Mouse (Mus musculus): ENCODE measurements around the gene Mfap1a.
"Not testable (repeated sequence)": the region's sequence is repeated elsewhere in the genome, so short reads cannot be mapped to it uniquely, and the experiment has no call there.

The Mfap1a gene

DNA sequence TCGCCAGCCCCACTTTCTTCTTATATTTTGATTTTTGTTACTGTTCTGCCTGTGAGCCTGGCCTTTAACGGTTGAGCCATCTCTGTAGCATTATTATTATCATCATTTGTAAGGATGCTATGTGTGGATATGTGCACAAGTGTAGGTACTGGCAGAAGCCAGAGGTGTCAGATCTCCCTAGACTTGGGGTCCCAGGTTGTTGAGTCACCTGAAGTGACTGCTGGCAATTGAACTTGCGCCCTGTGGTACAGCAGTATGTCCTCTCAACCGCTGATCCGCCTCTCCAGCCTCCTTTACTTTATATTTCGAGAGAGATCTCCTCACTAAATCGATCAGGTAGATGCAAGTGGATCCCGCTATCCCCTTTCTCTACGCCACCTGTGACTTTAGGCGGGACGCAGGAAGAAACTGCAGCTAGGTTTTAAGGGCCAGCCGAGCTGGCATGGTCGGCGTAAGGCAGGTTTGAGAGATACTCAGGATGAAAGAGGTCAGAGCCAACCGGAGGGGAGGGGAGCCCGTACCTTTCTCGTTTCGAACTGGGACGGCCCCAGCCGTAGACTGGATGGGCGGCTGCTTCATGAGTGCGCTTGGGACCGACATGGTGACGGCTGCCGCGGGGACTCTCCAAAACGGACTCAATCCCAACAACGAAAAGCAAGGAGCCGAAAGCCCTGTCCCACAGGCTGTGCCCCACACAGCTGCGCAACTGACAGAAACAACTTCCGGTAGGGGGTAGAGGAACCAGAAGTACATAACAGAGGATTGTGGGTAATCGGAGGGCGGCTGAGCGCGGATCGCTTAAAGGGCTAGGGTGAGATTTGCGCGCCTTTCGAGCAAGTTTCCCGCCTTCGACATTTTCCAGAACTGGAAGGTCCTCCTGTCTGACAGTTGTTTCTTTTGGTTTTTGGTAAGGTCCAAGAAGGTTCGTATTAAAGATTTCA, at the start of gene Mfap1a, which contains the start of gene Wdr76:
Gene Mfap1a (minus strand): TSS at position 724 of the 941 bp plus-strand sequence.
Gene Wdr76 (plus strand): TSS at position 782 of the 941 bp plus-strand sequence.
- peak; percentile 77 for DNase-seq

DNA sequence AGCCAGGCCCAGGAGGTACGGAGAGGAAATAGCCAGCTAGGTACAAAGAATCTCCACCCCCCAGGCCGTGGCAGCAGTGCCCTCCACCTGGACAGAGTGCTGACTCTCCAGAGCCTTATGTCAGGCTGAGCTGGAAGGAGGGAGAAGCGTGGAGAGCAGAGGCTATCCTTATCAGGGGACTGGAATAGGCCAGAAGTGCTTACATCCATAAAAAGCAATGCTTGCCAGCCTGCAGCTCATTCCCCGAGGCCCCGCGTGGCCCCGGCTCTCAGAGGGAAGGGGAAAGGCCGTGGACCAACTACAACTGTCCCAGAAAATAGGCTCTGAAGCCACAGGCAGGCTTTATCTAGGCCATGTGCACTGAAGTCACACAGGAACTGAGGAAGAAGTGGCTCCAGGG, 44.8 kb upstream of the Mfap1a start:
- no peak for DNase-seq

DNA sequence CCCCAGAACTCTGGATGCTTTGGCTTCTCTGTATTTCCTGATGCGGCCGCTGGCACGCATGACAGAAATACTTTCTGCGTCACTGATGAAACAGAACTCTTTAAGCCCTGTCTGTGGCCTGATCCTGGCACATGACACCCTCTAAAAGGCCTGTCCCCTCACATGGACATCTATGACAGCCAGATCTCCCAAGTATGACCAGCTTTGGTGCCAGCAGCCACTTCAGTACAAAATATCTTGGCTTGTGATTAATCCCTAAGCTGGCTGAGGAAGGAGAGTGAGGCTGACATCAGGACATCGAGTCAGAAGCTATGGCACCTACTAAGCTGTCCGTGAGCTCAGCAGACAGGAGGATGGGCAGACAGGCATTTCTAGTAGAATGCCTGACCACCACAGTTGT, 43.2 kb upstream of the Mfap1a start:
- no peak for DNase-seq

DNA sequence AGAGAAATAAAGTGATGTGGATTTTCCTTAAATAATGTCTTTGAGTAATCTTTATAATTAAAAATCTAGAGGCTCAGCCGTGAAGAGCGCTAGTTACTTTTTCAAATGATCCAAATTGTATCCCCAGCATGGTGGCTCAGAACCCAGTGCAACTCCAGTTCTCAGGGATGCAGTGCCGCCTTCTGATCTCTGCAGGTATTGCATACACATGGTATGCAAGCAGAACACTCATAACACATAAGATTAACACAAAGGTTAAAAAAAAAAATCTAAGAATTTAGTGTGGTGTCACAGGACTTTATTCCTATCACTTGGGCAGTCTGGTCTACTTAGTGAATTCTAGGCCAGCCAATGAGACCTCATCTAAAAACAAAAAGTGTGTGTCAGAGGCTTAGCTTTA, 38.4 kb upstream of the Mfap1a start:
- no peak for DNase-seq

DNA sequence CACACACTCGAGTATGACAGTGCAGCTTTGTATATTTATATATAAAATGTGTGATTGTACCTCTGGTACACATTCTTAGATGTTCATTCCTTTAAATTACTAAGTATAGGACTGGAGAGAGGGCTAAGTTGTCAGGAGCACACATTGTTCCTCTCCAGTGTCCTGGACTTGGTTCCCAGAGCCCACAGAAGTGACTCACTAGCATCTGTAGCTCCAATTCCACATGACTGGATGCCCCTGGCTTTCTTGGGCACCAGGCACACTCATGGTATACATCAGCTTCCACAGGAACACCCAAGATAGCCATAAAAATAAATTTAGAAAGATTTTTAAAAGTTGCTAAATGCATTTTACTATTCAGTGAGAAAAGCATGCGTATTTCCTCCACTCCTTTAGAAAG, 18.6 kb upstream of the Mfap1a start:
- DNase-seq, result no peak

DNA sequence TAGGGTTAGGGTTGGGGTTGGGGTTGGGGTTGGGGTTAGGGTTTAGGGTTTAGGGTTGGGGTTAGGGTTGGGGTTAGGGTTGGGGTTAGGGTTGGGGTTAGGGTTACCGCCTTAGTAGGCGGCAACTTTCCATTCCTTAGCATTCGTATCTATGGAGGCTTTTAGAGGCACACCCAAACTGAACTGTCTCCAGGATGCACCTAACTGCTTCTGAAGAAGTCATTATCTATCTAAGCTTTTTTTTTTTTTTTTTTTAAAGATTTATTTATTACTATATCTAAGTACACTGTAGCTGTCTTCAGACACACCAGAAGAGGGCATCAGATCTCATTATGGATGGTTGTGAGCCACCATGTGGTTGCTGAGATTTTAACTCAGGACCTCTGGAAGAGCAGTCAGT, 16.4 kb upstream of the Mfap1a start:
- DNase-seq, result not testable (repeated sequence)

DNA sequence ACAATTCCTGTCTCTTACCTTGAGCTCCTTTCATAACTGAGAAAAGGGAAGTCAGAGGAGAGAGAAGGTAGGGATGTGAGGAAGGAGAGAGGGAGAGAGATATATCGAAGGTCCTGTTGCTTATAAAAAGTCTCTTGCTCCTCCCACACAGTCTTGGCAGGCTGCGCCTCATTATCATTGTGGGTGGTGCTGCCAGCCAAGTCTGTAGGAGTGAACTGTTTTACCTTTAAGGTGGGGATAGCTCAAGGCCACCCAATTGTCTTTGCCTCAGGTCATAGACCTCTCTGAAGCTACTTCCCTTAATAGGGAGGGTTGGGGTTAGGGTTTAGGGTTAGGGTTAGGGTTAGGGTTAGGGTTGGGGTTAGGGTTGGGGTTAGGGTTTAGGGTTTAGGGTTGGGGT, 15.5 kb upstream of the Mfap1a start:
- DNase-seq, result peak; percentile 32

DNA sequence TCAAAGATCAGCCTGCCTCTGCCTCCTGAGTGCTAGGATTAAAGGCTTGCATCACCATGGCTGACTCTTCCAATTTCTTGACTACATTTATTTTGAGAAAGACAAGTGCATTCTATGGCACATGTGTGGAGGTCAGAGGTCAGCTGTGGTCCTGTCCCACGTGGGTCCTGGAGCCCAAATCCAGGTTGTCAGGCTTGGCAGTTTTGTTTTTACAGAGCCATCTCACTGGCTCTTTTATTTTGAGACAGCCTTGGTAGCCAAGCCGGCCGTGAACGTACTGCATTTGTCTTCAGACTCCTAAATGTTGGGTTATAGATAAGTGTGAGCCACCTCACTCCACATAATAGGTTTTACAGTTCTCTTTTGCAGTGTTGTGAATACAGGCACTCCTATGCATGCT, 12.2 kb upstream of the Mfap1a start:
- not testable (repeated sequence) for DNase-seq

DNA sequence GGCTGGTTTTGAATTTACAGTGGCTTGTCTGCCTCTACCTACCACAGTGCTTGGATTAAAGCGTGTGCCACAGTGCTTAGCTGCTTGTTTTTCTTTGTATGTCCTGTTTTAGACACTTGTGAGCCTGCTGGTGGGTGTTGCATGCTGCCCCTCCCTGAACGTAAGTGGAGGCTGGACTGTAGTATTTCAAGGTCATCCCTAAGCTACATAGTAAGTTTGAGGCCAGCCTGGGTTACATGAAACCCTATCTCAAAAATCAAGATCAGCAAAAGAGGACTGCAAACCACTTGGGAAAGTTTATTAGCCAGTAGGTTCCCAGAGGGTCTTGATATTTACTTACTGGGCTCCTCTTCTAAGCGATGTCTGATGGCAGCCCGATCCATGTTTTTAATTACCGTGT, 11.6 kb upstream of the Mfap1a start:
- no peak for DNase-seq

DNA sequence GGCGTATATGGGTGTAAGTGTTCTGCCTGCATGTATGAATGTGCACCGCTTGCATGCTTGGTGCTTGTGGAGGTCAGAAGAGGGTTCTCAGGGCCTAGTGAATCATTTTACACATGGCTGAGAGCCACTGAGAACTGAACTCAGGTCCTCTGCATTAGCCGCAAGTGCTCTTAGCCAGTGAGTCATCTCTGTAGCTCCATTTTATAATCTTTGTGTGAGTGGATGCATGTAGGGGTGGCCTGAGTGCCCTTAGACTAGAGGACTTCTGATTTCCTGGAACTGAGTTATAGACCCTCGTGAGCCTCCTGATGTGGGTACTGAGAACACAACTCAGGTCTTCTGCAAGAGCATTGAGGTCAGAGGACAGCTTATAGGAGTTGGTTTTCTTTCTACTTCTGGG, 7.7 kb upstream of the Mfap1a start:
- no peak for DNase-seq

DNA sequence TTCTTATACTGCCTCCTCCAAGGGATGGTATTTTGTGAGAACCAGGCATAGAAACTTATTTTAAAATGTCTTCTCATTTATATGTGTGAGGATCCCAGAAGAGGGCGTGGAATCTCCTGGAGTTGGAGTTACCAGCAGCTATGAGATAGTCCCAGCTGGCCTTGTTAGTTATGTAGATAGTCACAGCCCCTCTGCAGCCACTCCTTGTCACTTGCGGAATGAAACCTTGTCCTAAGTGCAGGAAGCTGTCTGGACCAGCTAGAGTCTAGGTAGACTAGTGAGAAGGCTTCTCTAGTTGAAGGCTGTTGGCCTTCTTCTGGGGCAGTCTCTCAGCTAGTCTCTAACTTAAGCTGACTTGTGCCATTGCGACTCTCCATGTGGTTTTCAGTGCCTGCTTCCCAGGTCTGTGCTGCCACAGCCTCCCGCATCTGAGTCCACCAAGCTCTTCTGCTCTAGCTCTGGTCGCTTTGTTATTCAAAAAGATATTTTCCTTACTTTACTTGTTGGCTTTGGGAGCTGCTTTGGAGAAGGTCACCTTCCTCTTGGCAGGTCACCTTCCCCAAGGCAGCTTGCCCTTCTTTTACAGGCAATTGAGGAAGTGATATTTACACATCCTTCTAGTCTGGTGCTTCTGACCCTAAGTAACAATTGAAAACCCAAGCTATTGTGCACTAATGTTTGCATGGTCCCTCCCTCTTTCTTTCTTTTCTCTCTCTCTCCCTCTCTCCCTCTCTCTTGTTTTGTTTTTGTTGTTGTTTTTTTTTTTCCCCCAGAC, 6.7 kb upstream of the Mfap1a start:
- not testable (repeated sequence) for DNase-seq

DNA sequence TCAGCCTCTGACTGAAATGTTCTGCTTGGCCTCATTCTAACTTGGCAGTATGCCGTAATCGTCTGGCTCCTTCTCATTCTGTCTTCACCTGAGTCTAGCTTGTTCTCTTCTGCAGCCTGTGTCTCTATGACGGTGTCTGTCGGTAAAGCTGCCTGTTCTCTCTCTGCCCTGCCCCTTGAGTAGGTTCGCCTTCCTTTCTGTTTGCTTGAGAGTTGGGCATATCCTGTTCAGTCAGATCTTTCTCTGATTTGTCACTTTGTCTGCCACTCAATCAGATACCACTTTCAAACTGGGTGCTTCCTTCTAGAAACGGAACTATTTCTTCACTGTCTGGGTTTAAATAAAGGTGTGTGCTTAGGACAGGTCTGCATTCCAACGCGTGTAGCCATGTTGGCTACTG, 4.9 kb upstream of the Mfap1a start:
- DNase-seq, result no peak

DNA sequence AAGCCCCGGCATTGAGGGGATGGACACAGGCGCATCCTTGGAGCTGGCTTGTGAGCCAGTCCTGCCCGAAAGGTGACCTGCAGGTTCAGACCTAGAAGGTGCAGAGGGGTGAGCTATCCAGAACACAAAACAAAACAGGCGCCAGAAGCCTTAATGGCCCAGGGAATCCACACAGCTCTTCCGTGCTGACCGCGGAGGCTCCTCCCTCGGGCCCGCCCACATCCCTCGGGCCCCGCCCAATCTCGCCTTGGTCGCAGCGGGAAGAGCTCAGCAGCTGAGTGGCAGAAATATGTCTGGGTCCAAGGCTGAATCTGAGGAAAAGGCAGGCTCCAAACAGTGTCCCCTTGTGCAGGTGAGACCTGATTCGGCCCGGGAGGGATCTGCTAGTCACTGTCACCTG, 3.1 kb upstream of the Mfap1a start:
- peak; percentile 52 for DNase-seq

DNA sequence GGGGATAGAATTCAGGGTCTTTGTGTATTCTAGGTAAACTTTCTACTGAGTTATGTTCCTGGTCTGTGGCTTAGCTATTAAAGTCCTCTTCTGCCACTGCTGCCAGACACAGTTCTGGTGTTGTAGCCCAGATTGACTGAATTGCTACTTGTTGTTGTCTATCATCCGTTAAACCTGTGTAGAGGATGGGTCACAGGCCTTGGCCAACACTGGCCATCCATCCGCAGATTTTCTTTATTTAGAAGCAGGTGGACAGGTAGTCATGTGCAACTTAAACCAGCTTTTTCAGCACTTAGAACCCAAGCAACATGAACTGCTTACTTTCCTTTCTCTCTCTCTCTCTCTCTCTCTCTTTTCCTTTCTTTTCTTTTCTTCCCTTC, 1.5 kb upstream of the Mfap1a start:
- DNase-seq, result no peak

DNA sequence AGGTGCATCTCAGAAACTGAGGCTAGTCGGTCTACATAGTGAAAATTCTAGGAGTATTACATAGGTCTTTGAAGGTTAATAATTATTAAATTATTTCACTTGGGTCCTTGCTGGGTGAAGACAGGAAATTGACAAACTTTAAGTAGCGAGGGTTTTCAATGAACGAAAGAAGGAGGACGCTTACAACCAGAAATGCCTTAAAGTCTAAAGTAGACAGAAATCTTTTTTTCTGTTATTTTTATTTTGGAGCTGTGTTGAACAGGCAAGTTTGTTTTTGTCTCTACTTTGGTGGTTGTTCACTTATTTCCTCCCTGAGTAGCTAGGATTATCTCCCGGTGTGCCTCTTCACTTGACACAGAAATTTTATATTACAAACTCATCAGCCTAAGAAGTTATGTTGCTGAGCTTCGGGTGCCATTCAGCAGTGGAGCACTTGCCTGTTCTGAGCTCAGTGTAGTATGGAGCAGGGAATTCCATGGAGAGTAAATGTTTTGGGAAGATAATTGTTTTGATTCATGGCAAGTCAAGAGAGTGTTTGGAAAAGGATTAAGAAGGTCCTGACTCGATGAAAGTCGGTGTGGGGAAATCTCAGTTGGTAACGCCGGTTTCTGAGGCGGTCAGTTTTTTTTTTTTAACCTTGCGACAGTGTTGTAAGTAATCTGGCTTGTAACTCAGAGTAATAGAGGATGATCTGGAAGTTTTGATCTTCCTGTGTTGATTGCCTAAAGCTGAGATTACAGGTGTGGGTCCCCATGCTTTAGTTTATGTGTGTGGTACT, 897 bp upstream of the Mfap1a start:
- no peak for DNase-seq

DNA sequence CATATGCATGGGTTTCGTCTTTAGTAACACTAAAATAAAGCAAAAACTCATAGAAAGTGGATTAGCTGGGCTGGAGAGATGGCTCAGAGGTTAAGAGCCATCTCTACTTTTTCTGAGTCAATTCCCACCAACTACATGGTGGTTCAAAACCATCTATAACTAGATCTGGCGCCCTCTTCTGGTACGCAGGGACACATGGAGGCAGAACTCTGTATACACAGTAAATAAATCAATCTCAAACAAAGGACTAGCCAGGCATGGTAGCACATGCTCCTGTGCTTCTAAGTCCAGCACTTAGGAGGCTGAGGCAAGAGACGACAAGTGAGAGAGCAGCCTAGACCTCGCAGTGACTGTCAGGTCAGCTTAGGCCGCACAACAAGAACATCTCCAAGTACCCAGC, 4.9 kb downstream of the Mfap1a start:
- not testable (repeated sequence) for DNase-seq

DNA sequence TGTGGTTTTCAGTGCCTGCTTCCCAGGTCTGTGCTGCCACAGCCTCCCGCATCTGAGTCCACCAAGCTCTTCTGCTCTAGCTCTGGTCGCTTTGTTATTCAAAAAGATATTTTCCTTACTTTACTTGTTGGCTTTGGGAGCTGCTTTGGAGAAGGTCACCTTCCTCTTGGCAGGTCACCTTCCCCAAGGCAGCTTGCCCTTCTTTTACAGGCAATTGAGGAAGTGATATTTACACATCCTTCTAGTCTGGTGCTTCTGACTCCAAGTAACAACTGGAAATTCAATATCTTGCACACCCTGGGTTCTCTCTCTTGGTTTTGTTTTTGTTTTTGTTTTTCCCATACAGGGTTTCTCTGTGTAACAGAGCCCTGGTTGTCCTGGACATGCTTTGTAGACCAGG, 22.1 kb downstream of the Mfap1a start:
- DNase-seq, result not testable (repeated sequence)

DNA sequence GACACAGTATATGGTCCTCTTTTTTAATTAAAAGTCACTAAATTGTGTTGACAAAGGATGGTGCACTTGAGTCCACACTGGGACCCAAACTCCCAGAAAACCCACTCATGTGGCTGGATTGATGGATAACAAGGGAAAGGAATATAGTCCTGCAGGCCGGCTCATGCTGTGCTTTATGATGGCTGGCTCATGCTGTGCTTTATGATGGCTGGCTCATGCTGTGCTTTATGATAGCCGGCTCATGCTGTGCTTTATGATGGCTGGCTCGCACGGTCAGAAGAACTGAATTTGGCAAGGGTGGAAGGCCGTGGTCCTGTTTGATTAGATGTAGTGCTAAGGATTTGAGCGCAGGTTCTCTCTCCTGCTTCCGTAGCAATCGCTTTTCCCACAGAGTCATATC, 22.9 kb downstream of the Mfap1a start:
- no peak for DNase-seq

DNA sequence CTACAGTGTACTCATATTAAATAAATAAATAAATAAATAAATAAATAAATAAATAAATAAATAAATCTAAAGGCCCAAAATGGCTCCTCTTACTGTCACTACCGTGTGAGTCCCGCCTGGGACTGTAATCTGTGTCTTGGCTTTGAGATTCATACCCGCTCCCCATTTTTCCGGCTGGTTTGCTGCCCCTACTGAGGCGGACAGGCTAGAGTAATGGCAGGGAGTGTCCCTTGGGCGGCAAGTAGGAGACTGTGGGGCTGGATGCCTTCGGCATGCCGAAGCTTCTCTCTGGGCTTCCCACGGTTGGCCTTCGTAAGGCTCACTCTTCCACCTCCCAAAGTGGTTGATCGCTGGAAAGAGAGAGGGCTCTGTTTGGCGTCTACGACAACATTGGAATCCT, 25.5 kb downstream of the Mfap1a start:
- not testable (repeated sequence) for DNase-seq

DNA sequence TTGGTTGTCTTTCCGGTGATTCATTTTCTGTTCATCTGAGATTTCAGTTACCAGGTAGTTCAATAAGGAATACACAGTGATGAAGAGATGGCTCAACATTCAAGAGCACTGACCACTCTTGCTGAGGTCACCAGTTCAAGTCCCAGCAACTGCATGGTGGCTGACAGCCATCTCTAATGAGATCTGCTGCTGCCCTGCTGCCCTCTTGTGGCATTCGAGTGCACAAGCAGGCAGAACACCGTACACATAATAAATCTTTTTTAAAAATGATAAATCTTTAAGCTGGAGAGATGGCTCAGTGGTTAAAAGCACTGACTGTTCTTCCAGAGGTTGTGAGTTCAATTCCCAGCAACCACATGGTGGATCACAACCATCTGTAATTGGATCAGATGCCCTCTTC, 26.0 kb downstream of the Mfap1a start:
- no peak for DNase-seq

DNA sequence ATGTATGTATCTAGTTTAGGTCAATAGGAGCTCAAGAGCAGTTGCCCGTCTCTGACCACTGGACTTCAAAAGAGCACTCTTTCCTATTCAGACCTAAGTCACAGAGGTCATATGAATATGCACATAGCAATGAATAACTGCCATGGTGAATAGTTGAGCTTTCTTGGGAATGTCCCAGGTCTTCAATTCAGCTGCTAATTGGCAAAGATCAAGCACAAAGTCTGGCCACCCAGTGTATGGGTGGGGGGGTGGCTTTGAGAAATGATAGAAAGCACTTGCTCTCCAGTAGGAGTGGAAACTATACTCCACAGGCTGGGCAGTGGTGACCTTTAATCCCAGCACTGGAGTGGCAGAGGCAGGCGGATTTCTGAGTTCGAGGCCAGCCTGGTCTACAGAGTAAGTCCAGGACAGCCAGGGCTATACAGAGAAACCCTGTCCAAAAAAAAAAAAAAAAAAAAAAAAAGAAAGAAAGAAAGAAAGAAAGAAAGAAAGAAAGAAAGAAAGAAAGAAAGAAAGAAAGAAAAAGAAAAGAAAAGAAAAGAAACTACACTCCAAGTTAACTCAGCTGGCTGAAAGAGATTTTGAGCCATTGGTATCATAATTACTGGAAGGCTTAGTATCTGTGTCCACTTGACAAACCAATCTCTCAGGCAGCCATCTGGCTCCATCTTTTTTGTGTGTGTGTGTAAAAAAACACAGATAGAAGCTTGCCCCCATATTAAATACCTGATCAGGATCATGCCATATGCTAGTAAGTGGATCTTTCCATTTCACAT, 28.8 kb downstream of the Mfap1a start:
- no peak for DNase-seq

DNA sequence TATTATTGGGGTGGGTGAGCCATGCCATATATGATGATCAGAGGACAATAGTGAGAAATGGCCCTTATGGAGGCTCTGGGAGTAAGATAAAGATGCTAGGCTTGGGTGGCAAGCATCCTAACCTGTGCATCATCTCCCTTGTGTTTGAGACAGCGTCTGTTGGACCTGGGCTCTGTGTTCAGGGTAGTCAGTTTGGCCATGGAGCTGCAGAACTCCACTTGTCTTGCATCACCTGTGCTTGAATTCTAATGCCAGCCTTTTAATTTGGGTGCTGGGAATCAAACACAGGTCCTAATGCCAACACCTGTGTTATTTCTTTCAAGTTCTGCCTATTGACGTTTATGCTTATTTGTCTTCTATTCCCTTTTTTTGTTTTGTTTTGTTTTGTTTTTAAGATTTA, 31.2 kb downstream of the Mfap1a start:
- DNase-seq, result not testable (repeated sequence)

DNA sequence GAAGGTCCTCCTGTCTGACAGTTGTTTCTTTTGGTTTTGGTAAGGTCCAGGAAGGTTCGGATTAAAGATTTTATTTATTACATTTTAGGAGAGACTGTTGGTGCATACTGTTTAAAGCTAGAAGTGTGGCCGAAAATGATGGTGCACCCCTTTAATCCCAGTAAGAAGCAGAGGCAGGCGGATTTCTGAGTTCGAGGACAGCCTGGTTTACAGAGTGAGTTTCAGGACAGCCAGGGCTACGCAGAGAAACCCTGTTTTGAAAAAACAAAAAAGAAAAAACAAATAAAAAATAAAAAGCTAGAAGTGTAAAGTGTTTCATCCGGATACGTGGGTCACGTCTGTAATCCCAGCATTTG, 32.3 kb downstream of the Mfap1a start:
- DNase-seq, result no peak

Measured in right cerebral cortex, postnatal 14 days (tissue).